Mouse (Mus musculus): Measurements from ENCODE around the gene Mcrip1.
"Not testable (repeated sequence)": the region's sequence is repeated elsewhere in the genome, so short reads cannot be mapped to it uniquely, and the experiment has no call there.

Mcrip1 gene

GRCm38 (mm10) chr11:120575046-120575445 lies 25.5 kb upstream of the Mcrip1 start:
- DNase-seq (ENCODE audit: low spot score in 2 of 2) = no peak

- no peak for DNase-seq (ENCODE audit: low spot score in 2 of 2)
These were observed 24.7 kb upstream of the Mcrip1 start for GRCm38 (mm10) chr11:120574278-120574600.

- no peak for DNase-seq (ENCODE audit: low spot score in 2 of 2)
These were observed 24.2 kb upstream of the Mcrip1 start for GRCm38 (mm10) chr11:120573585-120574277.

- DNase-seq (ENCODE audit: low spot score in 2 of 2) = peak; percentile 99
These were observed 23.4 kb upstream of the Mcrip1 start, which contains the start of gene P4hb for GRCm38 (mm10) chr11:120572752-120573584. TSS of gene P4hb (minus strand) at chr11:120573253.

- DNase-seq (ENCODE audit: low spot score in 2 of 2) = peak in 1 of 2 experiments; percentile 14
These were observed 22.9 kb upstream of the Mcrip1 start for GRCm38 (mm10) chr11:120572417-120572751.

- no peak for DNase-seq (ENCODE audit: low spot score in 2 of 2)
These were observed 22.4 kb upstream of the Mcrip1 start for GRCm38 (mm10) chr11:120571754-120572416.

GRCm38 (mm10) chr11:120571122-120571521 lies 21.6 kb upstream of the Mcrip1 start:
- no peak for DNase-seq (ENCODE audit: low spot score in 2 of 2)

GRCm38 (mm10) chr11:120568324-120568723 lies 18.8 kb upstream of the Mcrip1 start:
- DNase-seq (ENCODE audit: low spot score in 2 of 2) = no peak

- no peak for DNase-seq (ENCODE audit: low spot score in 2 of 2)
These were observed 15.6 kb upstream of the Mcrip1 start for GRCm38 (mm10) chr11:120565114-120565513.

GRCm38 (mm10) chr11:120562949-120563348 lies 13.4 kb upstream of the Mcrip1 start:
- DNase-seq (ENCODE audit: low spot score in 2 of 2) = no peak

- DNase-seq (ENCODE audit: low spot score in 2 of 2) = no peak
These were observed 11.6 kb upstream of the Mcrip1 start for GRCm38 (mm10) chr11:120560952-120561728.

- DNase-seq (ENCODE audit: low spot score in 2 of 2) = not testable (repeated sequence)
These were observed 9.3 kb upstream of the Mcrip1 start for GRCm38 (mm10) chr11:120558843-120559242.

- DNase-seq (ENCODE audit: low spot score in 2 of 2) = no peak
These were observed 5.7 kb upstream of the Mcrip1 start for GRCm38 (mm10) chr11:120555260-120555659.

- DNase-seq (ENCODE audit: low spot score in 2 of 2) = no peak
These were observed 5.3 kb upstream of the Mcrip1 start for GRCm38 (mm10) chr11:120554834-120555233.

- no peak for DNase-seq (ENCODE audit: low spot score in 2 of 2)
These were observed 3.2 kb upstream of the Mcrip1 start for GRCm38 (mm10) chr11:120552736-120553135.

- no peak for DNase-seq (ENCODE audit: low spot score in 2 of 2)
These were observed 1.4 kb upstream of the Mcrip1 start, which contains the start of gene Ppp1r27 for GRCm38 (mm10) chr11:120550810-120551440. TSS of gene Ppp1r27 (minus strand) at chr11:120551132.

- no peak for DNase-seq (ENCODE audit: low spot score in 2 of 2)
These were observed 671 bp upstream of the Mcrip1 start for GRCm38 (mm10) chr11:120549986-120550809.

- DNase-seq (ENCODE audit: low spot score in 2 of 2) = no peak
These were observed 750 bp downstream of the Mcrip1 start for GRCm38 (mm10) chr11:120548786-120549167.

GRCm38 (mm10) chr11:120548214-120548613 lies 1.3 kb downstream of the Mcrip1 start:
- DNase-seq (ENCODE audit: low spot score in 2 of 2) = no peak

- no peak for DNase-seq (ENCODE audit: low spot score in 2 of 2)
These were observed 2.1 kb downstream of the Mcrip1 start for GRCm38 (mm10) chr11:120547469-120547868.
